Mouse (Mus musculus): ENCODE data around the gene Mrpl2.

- no peak for TF ChIP-seq POLR2A (IDR thresholded peaks at IDR 0.05; ENCODE audit: borderline replicate concordance, low read depth, low read length)
- TF ChIP-seq CTCF (IDR thresholded peaks at IDR 0.05; ENCODE audit: low read depth, low read length) = no peak
These were observed 16.7 kb downstream of the Mrpl2 start for GRCm38 (mm10) chr17:46662730-46663129.

Measured in bone marrow macrophage, adult 2 months (primary cell).